In genomic region chr11:31170052-31170646, GRCm38 (mm10) we compare ENCODE assay signal across 8 mouse cellular contexts. TPM values are rescaled to one million over a fixed set of nuclear protein-coding genes. Genes with fewer than 3 reads are reported as not detected.
DNase-seq lines count a peak whose midpoint lies in the region; ATAC-seq and TF ChIP-seq lines count a peak whose summit lies in the region.

No protein-coding gene starts in this region.

- H3K4me2 ChIP-seq in kidney, embryonic 14.5 days (replicated peaks; ENCODE audit: low read depth, low read length), result peak overlapping the region; percentile 61; the same call in 1 of the 2 replicates
- H3K4me2 ChIP-seq in embryonic facial prominence, embryonic 11.5 days (ENCODE audit: low read depth, low read length), result no peak overlapping the region
- peak overlapping the region; percentile 43; the same call in 1 of the 2 replicates for H3K4me2 ChIP-seq in liver, embryonic 16.5 days (ENCODE audit: low read depth, low read length)

- no peak for TF ChIP-seq CTCF in layer of hippocampus, adult 2 months (conservative IDR thresholded peaks at IDR 0.05)

- intact Hi-C loops in heart, postnatal 14 days (cut with DNase I), result no loop called here

- WGBS in kidney, embryonic 14.5 days, result 10% methylated on average over 4 of the region's 4 CpGs
- WGBS in embryonic facial prominence, embryonic 11.5 days, result 11% methylated on average over 4 of the region's 4 CpGs
- 16% methylated on average over 4 of the region's 4 CpGs for WGBS in liver, embryonic 16.5 days (ENCODE audit: insufficient replicate concordance)

- no peak for DNase-seq in kidney, postnatal 36 days
- DNase-seq in embryonic facial prominence, embryonic 11.5 days (ENCODE audit: low spot score), result peak; percentile 45
- peak; percentile 6 to 38 for DNase-seq in heart, postnatal 14 days
- DNase-seq in retina, embryonic 14.5 days (ENCODE audit: low spot score), result peak; percentile 16
- DNase-seq in layer of hippocampus, adult 2 months (ENCODE audit: low spot score in 2 of 2), result no peak

- no peaks in the 10 kb centered on the region for H3K36me3 ChIP-seq in kidney, embryonic 14.5 days (ENCODE audit: control insufficient read depth, insufficient read depth, low read length)
- no peaks in the 10 kb centered on the region for H3K36me3 ChIP-seq in embryonic facial prominence, embryonic 11.5 days (replicated peaks; ENCODE audit: control insufficient read depth, insufficient read depth, low read depth, low read length)
- no peaks in the 10 kb centered on the region for H3K36me3 ChIP-seq in liver, embryonic 16.5 days (ENCODE audit: control insufficient read depth, insufficient read depth)

- no peak overlapping the region; the same call in 1 of the 2 replicates for H3K4me3 ChIP-seq in kidney, embryonic 14.5 days (ENCODE audit: low read length)
- H3K4me3 ChIP-seq in embryonic facial prominence, embryonic 11.5 days (ENCODE audit: low read depth, low read length), result no peak overlapping the region; the same call in 1 of the 2 replicates
- H3K4me3 ChIP-seq in liver, embryonic 16.5 days (ENCODE audit: low read depth, low read length), result peak overlapping the region; percentile 28; the same call in 1 of the 2 replicates
- H3K4me3 ChIP-seq in layer of hippocampus, adult 2 months, result no peak overlapping the region; the same call in 1 of the 2 replicates

- 0 out of 2 replicates have a peak overlapping the region, but pooled peaks have one; percentile 2 for H3K27ac ChIP-seq in kidney, embryonic 14.5 days (ENCODE audit: low read depth, low read length)
- H3K27ac ChIP-seq in embryonic facial prominence, embryonic 11.5 days (replicated peaks; ENCODE audit: low read depth, low read length), result no peak overlapping the region
- no peak overlapping the region; the same call in 1 of the 2 replicates for H3K27ac ChIP-seq in liver, embryonic 16.5 days (ENCODE audit: low read length)
- H3K27ac ChIP-seq in layer of hippocampus, adult 2 months, result no peak overlapping the region

- H3K27me3 ChIP-seq in kidney, embryonic 14.5 days (ENCODE audit: control insufficient read depth, insufficient read depth, low read length), result no peaks in the 10 kb centered on the region
- H3K27me3 ChIP-seq in embryonic facial prominence, embryonic 11.5 days (ENCODE audit: control insufficient read depth, insufficient read depth, low read length), result no peaks in the 10 kb centered on the region
- no peaks in the 10 kb centered on the region for H3K27me3 ChIP-seq in liver, embryonic 16.5 days (ENCODE audit: control insufficient read depth, insufficient read depth, low read depth, low read length)

- no peaks in the 10 kb centered on the region for H3K9me3 ChIP-seq in kidney, embryonic 14.5 days (ENCODE audit: control insufficient read depth, low read length)
- no peaks in the 10 kb centered on the region for H3K9me3 ChIP-seq in embryonic facial prominence, embryonic 11.5 days (replicated peaks; ENCODE audit: control insufficient read depth, low read length)
- no peaks in the 10 kb centered on the region for H3K9me3 ChIP-seq in liver, embryonic 16.5 days (replicated peaks; ENCODE audit: control insufficient read depth, low read length)

- ATAC-seq in kidney, embryonic 14.5 days (ENCODE audit: low FRiP score, low TSS enrichment), result peak; percentile 85
- no peak for ATAC-seq in embryonic facial prominence, embryonic 11.5 days (replicated peaks; ENCODE audit: insufficient number of reproducible peaks, low FRiP score, low TSS enrichment, low read depth)
- ATAC-seq in liver, embryonic 16.5 days (ENCODE audit: low read depth), result peak; percentile 91
- ATAC-seq in granulocyte monocyte progenitor cell, adult 5-6 weeks (replicated peaks; ENCODE audit: poor library complexity, severe bottlenecking), result no peak

- no peaks in the 10 kb centered on the region for H3K4me1 ChIP-seq in kidney, embryonic 14.5 days (ENCODE audit: control insufficient read depth, insufficient read depth, low read length)
- no peaks in the 10 kb centered on the region for H3K4me1 ChIP-seq in embryonic facial prominence, embryonic 11.5 days (ENCODE audit: control insufficient read depth, insufficient read depth, low read length)
- no peaks in the 10 kb centered on the region for H3K4me1 ChIP-seq in liver, embryonic 16.5 days (ENCODE audit: control insufficient read depth, low read depth, low read length)

- no peak overlapping the region for H3K9ac ChIP-seq in kidney, embryonic 14.5 days (ENCODE audit: low read depth, low read length)
- H3K9ac ChIP-seq in embryonic facial prominence, embryonic 11.5 days (replicated peaks; ENCODE audit: low read length), result no peak overlapping the region
- no peak overlapping the region for H3K9ac ChIP-seq in liver, embryonic 16.5 days (ENCODE audit: low read depth, low read length)

RNA-seq across cellular contexts. Expression of gene Gm17332, which starts 12.1 kb away (rescaled TPM):
- not detected in 2 replicates for polyA plus RNA-seq in kidney, embryonic 14.5 days (2014; fragmentation: Nextera tagmentation; extraction: Ambion mirVana)
- polyA plus RNA-seq in embryonic facial prominence, embryonic 11.5 days (2014; fragmentation: Nextera tagmentation; extraction: Ambion mirVana), result not detected in 2 replicates
- total RNA-seq in heart, postnatal 14 days (2021), result not detected
- not detected in 2 replicates for polyA plus RNA-seq in liver, embryonic 16.5 days (2015; fragmentation: Nextera tagmentation; extraction: Ambion mirVana)
- total RNA-seq in granulocyte monocyte progenitor cell, adult 5-6 weeks (2014; fragmentation: Nextera tagmentation), result not detected in 2 replicates
- not detected in 2 replicates for total RNA-seq in granulocyte monocyte progenitor cell, adult 5-6 weeks (2017)
- not detected for total RNA-seq in layer of hippocampus, adult 2 months (2021)

Comparison
In these comparisons a context has a peak if more than half of its experiments do, and no peak if none do; other contexts are left out.
1. ATAC-seq: peak in kidney, embryonic 14.5 days (single experiment) and liver, embryonic 16.5 days (single experiment); none in embryonic facial prominence, embryonic 11.5 days (single experiment) and granulocyte monocyte progenitor cell, adult 5-6 weeks (single experiment).
2. DNase-seq: peak in embryonic facial prominence, embryonic 11.5 days (single experiment), heart, postnatal 14 days (2 of 2) and retina, embryonic 14.5 days (single experiment); none in kidney, postnatal 36 days (0 of 2) and layer of hippocampus, adult 2 months (0 of 2).